Mouse (Mus musculus) lung, postnatal 0 days (tissue): Measurements from ENCODE around the gene Cpxm1.

Experiments
- CTCF ChIP-seq: IDR thresholded peaks from 2 replicates; pipeline ENCODE4 v1.5.1; 2016; ENCODE audit warnings: antibody characterized with exemption, mild to moderate bottlenecking
- EP300 ChIP-seq: IDR thresholded peaks from 2 replicates; pipeline ENCODE4 v1.6.1; 2016; ENCODE audit warnings: antibody characterized with exemption, mild to moderate bottlenecking, control low read depth

DNA sequence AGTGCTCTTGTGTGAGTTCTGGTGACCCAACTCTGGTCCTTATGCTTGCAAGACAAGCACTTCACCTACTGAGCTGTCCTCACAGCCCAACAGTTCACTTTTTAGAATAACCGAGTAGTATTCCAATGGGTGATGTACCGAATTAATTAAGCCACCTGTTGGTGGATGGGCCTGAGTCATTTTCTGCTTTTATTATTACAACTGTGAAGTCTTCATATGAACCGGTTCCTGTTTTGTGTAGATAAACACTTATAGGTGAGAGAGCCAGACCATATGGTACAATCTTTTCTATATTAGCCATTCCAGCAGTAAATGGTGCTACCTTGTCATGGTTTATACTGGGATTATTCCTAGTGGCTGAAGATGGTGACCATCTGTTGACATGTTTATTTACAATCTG is 15.4 kb upstream of the Cpxm1 start:
- TF ChIP-seq CTCF: no peak
- no peak for TF ChIP-seq EP300
